ENCODE assay signal across 17 mouse cellular contexts in the genomic region with DNA sequence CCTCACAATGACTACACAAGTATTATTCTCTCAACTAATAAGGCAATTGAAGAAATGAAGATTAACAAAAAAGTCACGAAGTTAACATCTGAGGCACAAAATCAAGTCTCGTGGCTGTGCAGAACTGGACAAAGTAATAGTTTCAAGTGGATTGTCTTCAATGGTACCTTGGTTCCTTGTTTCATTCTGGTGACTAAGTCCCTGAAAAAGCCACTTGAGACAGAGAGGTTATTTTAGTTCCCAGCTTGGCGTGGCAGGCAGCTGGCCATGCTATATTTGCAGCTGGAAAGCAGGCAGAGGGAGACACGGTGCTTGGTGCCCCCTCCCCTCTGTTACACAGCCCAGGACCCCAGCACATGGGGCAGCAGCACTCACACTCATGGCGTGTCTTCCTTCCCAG.
"Had no signal": no experiment of that assay in that cellular context is flagged by ENCODE, and none has a peak within 500 bp of the region (broad histone marks: within the 10 kb centered on the region; RNA-seq: fewer than 3 reads in every experiment).

No protein-coding gene starts in this region.

- H3K9ac ChIP-seq: liver, embryonic 13.5 days; liver, embryonic 15.5 days; liver, postnatal 0 days; lung, embryonic 15.5 days; midbrain, embryonic 13.5 days; midbrain, embryonic 15.5 days; neural tube, embryonic 12.5 days; stomach, embryonic 15.5 days had no signal

- H3K9me3 ChIP-seq: liver, embryonic 13.5 days; liver, embryonic 15.5 days; lung, embryonic 15.5 days; midbrain, embryonic 13.5 days; midbrain, embryonic 15.5 days; neural tube, embryonic 12.5 days; stomach, embryonic 15.5 days had no signal

- DNase-seq: liver; liver, embryonic 13.5 days; liver, postnatal 0 days; right cerebral cortex, postnatal 14 days; thymus, adult 2 months; thymus, postnatal 25 days; thymus, postnatal 4 days had no signal

- H3K4me2 ChIP-seq: liver, embryonic 11.5 days; liver, embryonic 13.5 days; liver, embryonic 15.5 days; lung, embryonic 15.5 days; midbrain, embryonic 11.5 days; midbrain, embryonic 13.5 days; midbrain, embryonic 15.5 days; neural tube, embryonic 12.5 days; stomach, embryonic 15.5 days had no signal

- H3K36me3 ChIP-seq: liver, embryonic 13.5 days; liver, embryonic 15.5 days; lung, embryonic 15.5 days; midbrain, embryonic 13.5 days; midbrain, embryonic 15.5 days; neural tube, embryonic 12.5 days; stomach, embryonic 15.5 days had no signal

- H3K27ac ChIP-seq: liver, embryonic 13.5 days; liver, embryonic 15.5 days; lung, embryonic 15.5 days; macrophage; midbrain, embryonic 13.5 days; midbrain, embryonic 15.5 days; neural tube, embryonic 12.5 days; stomach, embryonic 15.5 days; stomach, postnatal 0 days had no signal

- H3K4me1 ChIP-seq: liver, embryonic 13.5 days; liver, embryonic 15.5 days; lung, embryonic 15.5 days; midbrain, embryonic 13.5 days; midbrain, embryonic 15.5 days; neural tube, embryonic 12.5 days; stomach, embryonic 15.5 days had no signal

- H3K4me3 ChIP-seq: liver, embryonic 13.5 days; liver, embryonic 15.5 days; lung, embryonic 15.5 days; midbrain, embryonic 13.5 days; midbrain, embryonic 15.5 days; neural tube, embryonic 12.5 days; stomach, embryonic 15.5 days had no signal

- H3K27me3 ChIP-seq: liver, embryonic 13.5 days; liver, embryonic 15.5 days; lung, embryonic 15.5 days; midbrain, embryonic 13.5 days; midbrain, embryonic 15.5 days; neural tube, embryonic 12.5 days; stomach, embryonic 15.5 days had no signal

- ATAC-seq: liver, postnatal 0 days; midbrain, embryonic 13.5 days; midbrain, embryonic 15.5 days had no signal
